Mouse (Mus musculus) cerebellum, postnatal 25 days (tissue): Measurements from ENCODE around the gene Rab31.

Experiments
- DNase-seq, 2 experiments: peaks; one replicate each; pipeline ENCODE4 v3.0.0; 2021; ENCODE audit warnings: mixed read lengths in 2 of 2

The Rab31 gene

GRCm38 (mm10) chr17:65782551-65783141 is 10.1 kb upstream of the Rab31 start, which contains the start of gene Ppp4r1:
Gene Ppp4r1 (plus strand): TSS chr17:65782573.
- peak; percentile 92 for DNase-seq

DNA sequence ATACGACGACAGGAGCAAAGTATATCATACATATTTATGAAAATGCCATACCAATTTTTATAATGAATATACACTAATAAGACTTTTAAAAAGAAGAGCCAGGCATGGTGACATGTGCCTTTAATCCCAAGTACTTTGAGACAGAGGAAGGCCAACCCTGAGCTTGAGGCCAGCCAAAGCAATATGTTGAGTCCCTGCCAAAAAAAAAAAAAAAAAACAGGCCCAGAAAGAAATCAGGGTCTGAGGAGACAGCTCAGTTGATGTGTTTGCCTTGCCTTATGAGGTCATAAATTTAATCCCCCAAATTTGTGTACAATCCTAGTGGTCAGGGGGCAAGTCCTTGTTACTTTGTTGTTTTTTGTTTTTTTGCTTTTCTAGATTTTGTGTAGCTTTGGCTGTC is 8.4 kb upstream of the Rab31 start:
- DNase-seq = no peak

- DNase-seq = no peak
Observed at GRCm38 (mm10) chr17:65777461-65777860, 4.9 kb upstream of the Rab31 start.

- DNase-seq = no peak
Observed at GRCm38 (mm10) chr17:65776228-65776627, 3.7 kb upstream of the Rab31 start.

DNA sequence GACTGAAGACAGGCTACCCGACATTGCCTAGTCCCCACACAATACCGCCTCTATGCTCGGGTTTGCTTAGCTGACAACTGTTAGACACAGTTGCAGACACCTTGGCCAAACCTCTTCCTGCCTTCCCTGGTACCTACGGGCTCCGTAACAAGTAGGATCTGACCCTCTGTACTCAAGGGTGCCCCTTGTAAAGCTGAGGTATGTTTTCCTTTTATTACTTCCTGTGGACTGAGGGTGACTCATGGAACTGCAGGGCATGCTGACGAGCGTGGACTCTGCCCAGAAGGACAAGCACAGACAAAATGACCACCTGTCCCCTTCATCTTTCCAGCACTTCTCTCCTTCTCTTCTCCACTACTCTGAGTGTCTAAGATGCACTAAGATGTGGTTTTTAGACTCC is 1.9 kb upstream of the Rab31 start:
- DNase-seq = no peak

DNA sequence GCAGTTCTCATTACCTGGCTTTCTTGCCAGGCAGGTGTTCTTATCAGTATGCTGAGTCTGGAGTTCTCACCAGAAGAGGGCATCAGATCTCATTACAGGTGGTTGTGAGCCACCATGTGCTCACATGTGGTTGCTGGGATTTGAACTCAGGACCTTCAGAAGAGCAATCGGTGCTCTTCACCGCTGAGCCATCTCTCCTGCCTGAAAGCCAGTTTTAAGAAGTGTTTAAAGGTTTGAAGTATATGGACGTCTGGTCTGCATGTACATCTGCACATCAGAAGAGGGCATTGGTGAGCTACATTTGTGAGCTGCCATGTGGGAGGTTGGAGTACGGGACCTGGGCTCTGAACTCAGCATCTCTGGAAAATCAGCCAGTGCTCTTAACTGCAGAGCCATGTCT is 1.1 kb upstream of the Rab31 start:
- DNase-seq = no peak

DNA sequence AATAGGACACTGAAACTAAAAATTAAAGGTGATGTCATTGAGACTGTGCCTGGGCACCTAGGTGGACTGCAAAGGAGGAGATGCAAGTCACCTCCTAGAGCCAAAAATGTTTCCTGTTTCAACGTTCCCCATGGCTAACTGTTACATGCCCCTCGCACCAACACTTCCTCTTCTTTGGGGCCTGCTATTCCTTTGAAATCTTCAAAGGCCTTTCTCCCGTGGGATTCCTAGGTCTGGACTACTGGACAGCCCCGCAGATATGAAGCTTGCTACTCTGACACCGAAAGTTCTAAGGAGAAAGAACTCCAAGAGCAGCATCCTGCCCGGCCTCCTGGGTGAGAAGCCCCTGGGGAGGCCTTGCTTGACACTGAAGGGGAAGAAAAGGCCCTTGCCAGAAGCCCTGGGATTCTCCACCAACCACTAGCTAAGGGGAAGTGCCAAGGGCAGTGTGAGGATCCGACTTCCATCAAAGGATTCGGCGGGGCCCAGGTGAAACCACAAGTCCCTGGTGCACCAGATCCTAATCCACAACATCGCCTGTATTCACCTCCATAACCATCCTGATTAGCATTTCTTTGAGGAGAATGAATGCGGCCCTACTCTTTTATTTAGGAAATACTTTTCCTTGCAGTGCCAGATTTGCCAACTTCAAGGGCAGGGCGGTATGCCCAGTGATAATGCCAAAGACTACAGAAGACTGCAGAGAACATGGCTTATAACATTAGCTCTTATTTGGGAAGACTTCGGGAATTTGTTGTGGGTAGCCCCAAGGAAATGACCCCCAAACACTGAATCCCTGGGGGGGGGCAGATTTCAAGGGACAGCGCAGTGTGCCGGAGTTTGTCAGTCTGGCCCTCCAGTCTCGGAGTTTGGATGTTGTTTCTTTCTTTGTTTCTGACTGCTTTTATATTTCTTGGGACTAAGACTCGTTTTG is 1.3 kb downstream of the Rab31 start:
- peak in 1 of 2 experiments; percentile 23 for DNase-seq

DNA sequence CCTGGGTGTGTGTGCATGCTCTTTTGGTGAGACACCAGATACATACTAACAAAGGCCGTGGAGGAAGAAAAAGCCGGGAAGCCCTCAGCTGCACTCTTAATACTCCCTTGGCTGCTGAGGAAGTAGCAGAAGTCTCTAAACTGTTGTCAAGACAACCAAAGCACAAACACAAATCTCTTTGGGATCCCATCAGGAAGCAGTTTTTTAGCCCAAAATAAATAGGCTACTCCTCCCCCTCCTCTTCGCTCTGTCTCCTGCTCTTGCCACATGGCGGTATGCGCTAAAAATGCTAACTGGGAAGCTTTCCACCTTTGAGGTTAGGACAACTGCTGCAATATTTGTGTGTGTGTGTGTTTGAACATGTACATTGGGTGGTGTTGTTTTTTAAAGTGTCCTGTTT is 4.1 kb downstream of the Rab31 start:
- DNase-seq = peak in 1 of 2 experiments; percentile 32

DNA sequence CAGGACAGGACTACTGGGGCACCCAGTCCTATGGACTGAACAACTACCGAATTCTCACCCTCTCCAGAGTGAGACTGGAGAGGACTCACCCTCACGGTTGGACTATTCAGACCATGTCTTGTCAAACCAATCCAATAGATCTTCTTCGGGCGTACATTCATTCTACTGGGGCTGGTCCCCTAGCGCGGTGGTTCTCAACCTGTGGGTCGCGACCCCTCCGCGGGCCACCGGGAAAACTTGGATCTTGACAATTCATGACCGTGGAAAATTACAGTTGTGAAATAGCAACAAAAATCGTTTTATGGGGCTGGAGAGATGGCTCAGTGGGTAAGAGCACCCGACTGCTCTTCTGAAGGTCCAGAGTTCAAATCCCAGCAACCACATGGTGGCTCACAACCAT is 9.3 kb downstream of the Rab31 start:
- DNase-seq = no peak

- DNase-seq = no peak
Observed at GRCm38 (mm10) chr17:65757150-65757549, 15.4 kb downstream of the Rab31 start.

GRCm38 (mm10) chr17:65755857-65756256 is 16.7 kb downstream of the Rab31 start:
- DNase-seq = no peak

- no peak for DNase-seq
Observed at GRCm38 (mm10) chr17:65753130-65753529, 19.4 kb downstream of the Rab31 start.

DNA sequence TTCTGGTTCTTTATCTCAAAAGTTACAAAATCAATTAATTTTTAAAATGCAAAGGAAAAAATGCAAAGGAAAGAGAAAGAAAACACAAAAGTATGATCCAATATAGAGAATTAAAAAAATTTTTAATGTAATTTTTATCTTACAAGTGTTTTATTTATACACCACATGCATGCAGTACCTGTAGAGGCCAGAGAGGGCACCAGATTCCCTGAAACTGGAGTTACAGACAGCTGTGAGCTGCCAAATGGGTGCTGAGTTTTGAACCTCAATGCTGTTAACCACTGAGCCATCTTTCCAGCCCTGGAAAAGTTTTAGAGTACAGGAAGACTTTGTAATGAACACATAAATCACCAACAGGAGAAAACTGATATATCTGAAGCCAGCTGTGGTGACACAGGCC is 22.3 kb downstream of the Rab31 start:
- no peak for DNase-seq

- DNase-seq = no peak
Observed at GRCm38 (mm10) chr17:65749803-65750202, 22.7 kb downstream of the Rab31 start.

- no peak for DNase-seq
Observed at GRCm38 (mm10) chr17:65748997-65749396, 23.6 kb downstream of the Rab31 start.

DNA sequence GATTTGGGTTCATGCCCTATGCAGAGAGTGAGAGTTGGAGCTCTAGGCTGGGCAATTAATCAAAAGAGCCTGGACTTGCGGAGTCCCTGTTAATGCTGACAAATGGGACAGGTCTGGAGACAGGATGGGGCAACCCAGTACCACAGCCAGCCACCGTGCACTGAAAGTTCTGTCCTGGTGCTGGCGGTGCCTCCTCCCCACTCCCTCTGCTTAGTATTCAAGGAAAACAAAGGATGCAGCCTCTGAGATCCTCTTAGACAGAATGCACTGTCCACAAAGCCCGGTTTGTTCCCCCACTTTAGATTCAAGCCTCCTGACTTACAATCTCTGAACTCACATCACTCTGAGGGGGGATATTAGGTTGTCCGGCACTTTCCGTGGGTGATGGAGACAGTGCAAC is 26.2 kb downstream of the Rab31 start:
- DNase-seq = no peak

GRCm38 (mm10) chr17:65743664-65744330 is 28.8 kb downstream of the Rab31 start:
- DNase-seq = no peak

DNA sequence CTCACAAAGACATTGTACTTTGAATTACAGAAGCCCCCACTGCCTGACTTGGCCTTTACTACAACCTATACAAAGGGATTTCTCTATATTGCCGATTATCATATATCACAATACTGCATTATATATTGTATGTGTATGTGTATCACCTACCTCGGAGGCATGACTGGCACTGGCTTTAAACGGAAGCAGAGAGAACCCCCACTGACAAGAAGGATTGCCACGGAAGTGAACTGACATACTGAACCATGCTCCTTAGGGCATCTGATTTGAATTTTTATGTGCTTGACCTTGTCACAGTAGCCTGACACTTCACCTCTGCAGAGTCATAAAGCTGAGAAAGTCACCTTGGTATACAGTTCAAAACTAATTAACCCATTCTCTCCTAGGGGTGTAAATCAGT is 29.6 kb downstream of the Rab31 start:
- DNase-seq = no peak

DNA sequence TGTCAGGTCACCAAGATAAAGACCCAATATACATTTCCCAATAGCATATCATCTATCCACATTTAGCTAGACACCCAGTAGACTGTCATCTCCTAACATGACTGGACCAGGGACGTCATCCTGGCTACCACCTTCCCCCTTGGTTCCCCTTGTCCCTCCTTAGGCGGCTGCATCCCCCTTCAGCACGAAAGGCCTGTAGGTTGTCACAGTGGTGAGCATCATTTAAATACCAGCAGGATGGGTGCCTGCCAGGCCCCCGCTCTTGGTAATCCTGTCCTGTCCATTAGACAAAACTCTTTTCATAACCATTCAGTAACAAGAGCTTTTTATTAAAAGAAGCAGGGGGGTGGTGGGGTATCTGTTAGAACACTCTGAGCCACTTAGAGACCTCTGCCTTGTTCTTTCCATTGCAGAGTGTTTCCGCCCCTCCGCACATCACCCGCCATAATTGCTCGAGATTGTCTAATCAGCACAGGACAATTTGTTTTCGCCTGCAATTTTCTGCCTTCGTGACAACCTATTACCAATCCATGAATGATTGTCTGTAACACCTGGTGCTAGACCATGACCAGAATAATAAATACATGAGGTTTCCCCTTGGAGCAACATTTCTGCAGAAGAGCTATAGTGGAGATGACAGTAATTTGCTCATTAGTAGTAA is 30.2 kb downstream of the Rab31 start:
- DNase-seq = no peak

- no peak for DNase-seq
Observed at GRCm38 (mm10) chr17:65741565-65741964, 31.0 kb downstream of the Rab31 start.

DNA sequence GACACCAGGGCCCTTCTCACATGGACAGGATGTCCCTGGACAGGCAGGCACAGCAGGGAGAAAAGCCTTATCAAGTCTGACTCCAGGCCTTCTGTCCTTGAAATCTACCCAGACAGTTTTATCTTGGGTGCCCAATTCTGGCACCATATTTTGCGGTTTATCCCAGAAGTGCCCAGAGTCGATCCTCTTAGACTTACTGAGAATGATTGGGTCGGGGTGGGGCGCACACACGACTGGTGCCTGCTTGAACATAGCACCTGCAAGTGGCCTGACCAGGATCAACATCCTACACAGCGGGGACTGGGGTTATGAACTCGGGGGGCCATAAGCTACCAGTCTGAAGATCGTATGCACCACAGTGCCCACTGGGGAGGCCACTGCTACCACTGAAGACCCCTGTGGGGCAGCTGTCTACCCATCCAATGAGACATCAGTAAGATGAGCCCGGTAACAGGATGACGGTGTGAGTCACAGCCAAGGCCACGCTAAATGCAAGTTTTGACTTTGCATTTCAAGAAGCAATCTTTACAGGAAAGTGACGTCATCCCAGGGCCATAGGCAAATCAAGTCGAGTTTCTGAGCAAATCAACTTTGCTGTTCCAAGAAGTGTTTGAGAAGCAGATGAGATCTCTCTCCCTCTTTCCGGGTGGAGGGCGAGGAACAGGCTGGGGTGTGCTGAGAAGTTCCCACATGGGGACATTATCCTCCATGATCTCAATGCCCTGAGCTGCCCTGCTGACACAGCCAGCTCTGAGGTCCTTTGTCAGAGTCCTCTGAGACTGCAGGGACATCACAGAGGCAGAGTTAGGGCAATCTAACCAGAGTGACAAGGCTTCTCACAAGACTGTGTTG is 32.5 kb downstream of the Rab31 start:
- no peak for DNase-seq

GRCm38 (mm10) chr17:65737622-65738021 is 34.9 kb downstream of the Rab31 start:
- no peak for DNase-seq
